Mouse (Mus musculus): ENCODE data around the gene Fam189b.
A peak's percentile ranks its signal among the peaks of the same experiment; 100 is the strongest.

Fam189b gene

GRCm38 (mm10) chr3:89165268-89165870 is 17.6 kb upstream of the Fam189b start:
- no peak for DNase-seq (ENCODE audit: low spot score in 2 of 2)

- no peak for DNase-seq (ENCODE audit: low spot score in 2 of 2)
These were observed 16.0 kb upstream of the Fam189b start for GRCm38 (mm10) chr3:89166945-89167344.

DNA sequence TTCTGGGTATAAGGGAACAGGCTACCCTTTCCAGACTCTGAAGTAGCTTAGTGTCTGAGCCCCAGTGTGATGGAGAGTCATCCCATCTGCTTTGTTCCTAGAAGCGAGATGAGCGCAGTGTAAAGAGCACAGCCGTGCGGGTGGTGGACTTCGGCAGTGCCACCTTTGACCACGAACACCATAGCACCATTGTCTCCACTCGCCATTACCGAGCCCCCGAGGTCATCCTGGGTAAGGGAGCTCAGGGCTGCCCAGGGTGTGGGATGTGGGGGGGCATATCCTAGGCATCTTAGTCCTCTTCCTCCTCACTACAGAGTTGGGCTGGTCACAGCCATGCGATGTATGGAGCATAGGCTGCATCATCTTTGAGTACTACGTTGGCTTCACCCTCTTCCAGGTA is 8.1 kb upstream of the Fam189b start:
- DNase-seq (ENCODE audit: low spot score in 2 of 2), result no peak

DNA sequence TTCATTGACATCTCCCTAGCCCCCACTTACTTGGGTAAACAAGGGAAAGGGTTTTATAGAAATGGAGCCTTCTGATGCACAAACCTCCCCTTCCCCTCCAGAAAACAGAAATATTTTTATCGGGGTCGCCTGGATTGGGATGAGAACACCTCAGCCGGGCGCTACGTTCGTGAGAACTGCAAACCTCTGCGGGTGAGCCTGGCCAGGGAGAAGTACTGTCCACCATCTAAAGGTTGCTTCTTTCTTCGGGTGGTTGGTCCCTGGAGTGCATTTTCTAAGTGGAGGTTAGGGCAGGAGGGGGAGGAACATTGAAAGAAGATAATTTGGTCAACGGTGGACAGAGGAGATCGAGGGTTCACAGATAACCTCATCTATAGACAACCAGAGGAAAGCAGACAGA is 7.4 kb upstream of the Fam189b start:
- DNase-seq (ENCODE audit: low spot score in 2 of 2), result no peak

DNA sequence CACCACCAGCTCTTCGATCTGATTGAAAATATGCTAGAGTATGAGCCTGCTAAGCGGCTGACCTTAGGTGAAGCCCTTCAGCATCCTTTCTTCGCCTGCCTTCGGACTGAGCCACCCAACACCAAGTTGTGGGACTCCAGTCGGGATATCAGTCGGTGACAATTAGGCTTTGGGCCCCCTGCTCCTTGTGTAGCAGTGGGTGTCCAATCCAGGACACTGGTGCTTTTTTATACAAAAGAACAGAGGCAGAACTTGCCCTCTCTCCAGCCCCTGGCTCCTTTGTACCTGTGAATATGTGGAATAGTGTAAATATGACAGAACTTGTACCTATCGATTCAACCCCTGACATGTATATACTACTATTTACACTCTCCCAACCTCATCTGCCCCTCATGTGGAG is 6.5 kb upstream of the Fam189b start:
- DNase-seq (ENCODE audit: low spot score in 2 of 2), result no peak

DNA sequence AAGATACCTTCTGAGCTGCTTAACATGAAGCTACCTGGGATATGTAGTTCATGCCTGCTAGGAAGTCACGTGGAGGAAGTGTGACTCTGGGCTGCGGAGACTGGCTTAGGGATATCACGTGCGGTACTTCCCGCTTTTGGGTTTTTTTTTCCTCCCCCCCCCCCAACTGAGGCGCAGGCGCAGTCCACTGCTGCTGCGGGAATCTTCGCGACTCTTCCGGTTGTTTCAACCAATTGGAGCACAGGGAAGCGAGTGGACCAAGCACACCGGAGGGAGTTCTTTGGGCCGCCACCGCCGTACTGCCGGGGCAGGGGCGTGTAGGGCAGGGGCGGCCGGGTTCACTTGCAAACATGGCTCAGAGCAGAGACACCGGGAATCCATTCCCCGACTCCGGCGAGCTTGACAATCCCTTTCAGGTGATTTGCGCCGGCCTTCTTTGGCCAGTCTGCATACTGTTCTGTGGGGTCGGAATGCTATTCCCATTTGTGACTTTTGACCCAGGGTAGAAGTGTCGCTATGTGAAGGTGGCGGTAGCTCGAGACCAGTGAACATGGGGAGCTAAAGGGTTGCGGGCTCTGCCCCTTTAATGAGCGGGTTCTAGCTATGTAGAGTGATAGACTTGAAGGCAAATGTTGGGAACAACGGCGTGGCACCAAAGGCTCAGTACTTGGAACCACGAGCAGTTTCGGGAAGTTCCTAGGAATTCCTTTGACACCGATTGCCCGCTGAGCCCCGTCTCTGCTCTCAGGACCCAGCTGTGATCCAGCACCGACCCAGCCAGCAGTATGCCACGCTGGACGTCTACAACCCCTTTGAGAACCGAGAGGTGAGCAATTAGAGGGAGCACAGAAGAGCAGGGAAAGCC is 5.5 kb upstream of the Fam189b start, which contains the start of gene Scamp3:
TSS of gene Scamp3 (plus strand) at position 232 of the 865 bp plus-strand sequence.
- peak; percentile 60 to 78 for DNase-seq (ENCODE audit: low spot score in 2 of 2)

- no peak for DNase-seq (ENCODE audit: low spot score in 2 of 2)
These were observed 4.9 kb upstream of the Fam189b start for GRCm38 (mm10) chr3:89178107-89178385.

GRCm38 (mm10) chr3:89179056-89179455 is 3.9 kb upstream of the Fam189b start:
- DNase-seq (ENCODE audit: low spot score in 2 of 2), result no peak

- DNase-seq (ENCODE audit: low spot score in 2 of 2), result no peak
These were observed 1.0 kb upstream of the Fam189b start for GRCm38 (mm10) chr3:89181749-89182500.

- no peak for DNase-seq (ENCODE audit: low spot score in 2 of 2)
These were observed 349 bp upstream of the Fam189b start for GRCm38 (mm10) chr3:89182531-89183057.

DNA sequence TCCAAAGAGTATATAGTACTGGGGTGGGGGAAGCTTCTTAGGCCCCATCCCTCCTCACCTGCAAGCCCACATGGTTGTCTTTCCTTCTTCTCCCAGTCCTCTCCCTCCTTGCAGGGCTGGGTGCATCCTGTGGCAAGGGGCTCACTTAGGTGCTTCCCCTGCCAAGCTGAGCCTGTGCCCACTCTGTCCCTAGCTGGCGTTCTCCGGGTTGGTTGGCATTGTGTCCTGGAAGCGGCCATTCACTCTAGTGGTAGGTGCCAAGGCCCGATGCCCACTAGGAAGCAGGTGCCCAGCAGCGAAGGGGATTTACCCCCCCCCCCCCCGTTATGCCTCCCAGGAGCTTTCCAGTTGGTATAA is 994 bp downstream of the Fam189b start:
- DNase-seq (ENCODE audit: low spot score in 2 of 2), result no peak

DNA sequence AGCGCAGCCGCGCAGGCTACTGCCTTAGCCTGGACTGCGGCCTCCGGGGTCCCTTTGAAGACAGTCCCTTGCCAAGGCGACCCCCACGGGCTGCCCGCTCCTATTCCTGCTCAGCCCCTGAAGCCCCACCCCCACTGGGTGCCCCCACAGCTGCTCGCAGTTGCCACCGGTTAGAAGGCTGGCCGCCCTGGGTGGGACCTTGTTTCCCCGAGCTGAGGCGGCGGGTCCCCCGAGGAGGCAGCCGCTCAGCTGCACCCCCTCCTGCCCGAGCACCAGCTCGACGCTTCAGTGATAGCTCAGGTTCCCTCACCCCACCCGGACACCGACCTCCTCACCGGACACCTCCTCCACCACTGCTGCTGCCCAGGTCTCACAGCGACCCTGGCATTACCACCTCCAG is 4.3 kb downstream of the Fam189b start:
- no peak for DNase-seq (ENCODE audit: low spot score in 2 of 2)

- DNase-seq (ENCODE audit: low spot score in 2 of 2), result no peak
These were observed 4.9 kb downstream of the Fam189b start for GRCm38 (mm10) chr3:89187690-89188477.

GRCm38 (mm10) chr3:89188478-89188875 is 5.5 kb downstream of the Fam189b start:
- DNase-seq (ENCODE audit: low spot score in 2 of 2), result no peak

GRCm38 (mm10) chr3:89190436-89190835 is 7.5 kb downstream of the Fam189b start:
- no peak for DNase-seq (ENCODE audit: low spot score in 2 of 2)

GRCm38 (mm10) chr3:89193351-89193750 is 10.4 kb downstream of the Fam189b start:
- no peak for DNase-seq (ENCODE audit: low spot score in 2 of 2)

GRCm38 (mm10) chr3:89193853-89194252 is 10.9 kb downstream of the Fam189b start:
- DNase-seq (ENCODE audit: low spot score in 2 of 2), result no peak

DNA sequence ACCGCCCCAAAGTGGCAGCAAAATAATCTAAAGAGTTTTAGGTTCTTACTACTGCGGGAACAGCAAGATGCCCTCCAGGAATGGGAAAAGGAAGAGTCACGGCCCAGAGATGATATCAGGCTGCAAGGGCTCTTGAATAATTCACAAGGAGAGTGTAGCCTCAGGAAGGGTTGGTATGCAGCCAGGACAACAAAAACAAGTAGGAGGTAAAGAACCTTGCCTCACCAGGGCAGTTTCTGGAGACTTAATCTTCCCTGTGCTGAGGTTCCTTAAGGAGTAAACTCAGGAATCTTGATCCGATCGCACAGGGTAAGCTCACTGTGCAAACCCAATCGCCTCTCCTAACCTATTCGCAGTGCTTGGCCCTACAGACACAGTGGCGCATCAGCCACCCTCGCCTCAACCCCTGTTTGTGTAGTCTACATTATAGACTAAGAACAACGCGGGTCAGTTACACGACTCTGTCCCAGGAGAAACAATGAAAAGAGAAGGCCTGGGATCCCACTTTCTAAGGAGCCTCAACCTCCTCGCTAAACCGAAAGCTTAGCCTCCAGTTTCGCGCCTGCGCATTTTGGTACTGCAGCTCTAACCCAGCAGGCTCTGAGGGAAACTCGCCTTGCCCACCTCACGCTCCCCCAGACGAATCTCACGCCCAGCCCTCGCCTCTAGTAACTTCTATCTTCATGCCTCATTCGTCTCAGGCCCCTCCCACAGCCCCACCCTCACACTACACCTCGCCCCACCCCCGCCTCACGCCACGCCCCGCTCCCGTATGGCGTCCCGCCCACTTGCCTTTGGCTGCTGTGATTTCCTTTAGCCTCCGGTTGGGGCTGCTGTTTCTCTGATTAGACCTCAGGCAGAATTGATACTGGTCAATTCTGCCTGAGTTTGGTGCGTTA is 13.3 kb downstream of the Fam189b start:
- peak; percentile 55 to 68 for DNase-seq (ENCODE audit: low spot score in 2 of 2)

GRCm38 (mm10) chr3:89199839-89200238 is 16.9 kb downstream of the Fam189b start:
- DNase-seq (ENCODE audit: low spot score in 2 of 2), result no peak

- DNase-seq (ENCODE audit: low spot score in 2 of 2), result peak; percentile 78 to 84
These were observed 19.6 kb downstream of the Fam189b start, which contains the start of gene Gba for GRCm38 (mm10) chr3:89202253-89203141. Gba (plus strand) TSS chr3:89202928.

Data from frontal cortex, postnatal 25 days (tissue).